Mouse (Mus musculus) liver, adult 2 months (tissue): ENCODE data around the gene Shroom3.

Experiments
- CTCF ChIP-seq: fragments of 200-500 bp; IDR thresholded peaks from 2 replicates; pipeline ENCODE4 v1.5.1; 2011; ENCODE audit warnings: low read depth, low read length, control low read depth
- POLR2A ChIP-seq: fragments of 200-500 bp; IDR thresholded peaks from 2 replicates; pipeline ENCODE4 v1.6.1; 2011; ENCODE audit warnings: low read length, control low read depth; ENCODE audit not compliant: insufficient read depth; ENCODE audit errors: extremely low read depth

GRCm38 (mm10) chr5:92715890-92716289 lies 32.7 kb downstream of the Shroom3 start:
- TF ChIP-seq CTCF (peak; percentile 56), POLR2A (no peak)
